In the genomic region with DNA sequence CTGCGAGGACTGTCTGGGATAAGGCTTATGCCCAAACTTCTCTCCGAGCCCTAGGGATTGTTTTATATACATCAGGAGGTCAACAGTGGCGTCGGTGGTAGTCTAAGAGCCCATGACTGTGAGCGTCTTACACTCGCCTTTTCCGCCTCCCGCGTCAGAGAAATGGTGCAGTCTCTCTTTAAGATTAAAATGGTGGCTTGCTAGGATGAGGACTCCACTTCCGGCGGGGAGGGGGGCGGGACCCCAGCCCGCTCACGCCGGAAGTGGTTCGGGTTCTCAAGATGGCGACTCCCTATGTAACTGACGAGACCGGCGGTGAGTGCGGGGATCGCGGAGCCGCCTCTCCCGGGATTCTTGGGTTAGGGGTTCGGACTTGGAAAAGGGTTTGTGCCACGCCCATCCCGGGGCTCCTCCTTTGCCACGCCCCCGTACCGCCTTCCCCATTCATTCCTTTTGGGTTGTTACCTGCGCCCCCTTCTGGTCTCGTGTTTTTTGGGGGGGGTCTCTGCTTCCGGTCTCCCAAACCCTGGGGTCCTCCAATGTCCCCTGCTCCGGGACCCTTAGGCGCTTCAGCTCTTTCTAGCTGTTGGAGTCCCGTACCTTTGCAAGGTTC, we compare ENCODE assay signal across 8 mouse cellular contexts. TPM values are rescaled to one million over a fixed set of nuclear protein-coding genes. Genes with fewer than 3 reads are reported as not detected.
DNase-seq lines count a peak whose midpoint lies in the region; ATAC-seq and TF ChIP-seq lines count a peak whose summit lies in the region.

No protein-coding gene starts in this region.

- DNase-seq in CD4-positive, CD25-positive, alpha-beta regulatory T cell, adult 2 months (ENCODE audit: low read depth, low spot score): peak; percentile 95
- DNase-seq in brain, adult 2 months (ENCODE audit: low read depth, low spot score): peak; percentile 96
- DNase-seq in heart, embryonic 10.5 days (ENCODE audit: low spot score): peak; percentile 96
- DNase-seq in liver, adult 2 months (ENCODE audit: extremely low read depth, low read depth, low spot score): peak; percentile 73

- no peak for TF ChIP-seq CTCF in embryonic fibroblast, embryonic 13.5 days (IDR thresholded peaks at IDR 0.05; ENCODE audit: borderline replicate concordance, insufficient read depth, low read length)
- no peak for TF ChIP-seq CTCF in liver, adult 2 months (IDR thresholded peaks at IDR 0.05; ENCODE audit: low read depth, low read length)

- H3K9ac ChIP-seq in kidney, embryonic 16.5 days (replicated peaks; ENCODE audit: low read length): peak overlapping the region; percentile 91
- peak overlapping the region; percentile 78 for H3K9ac ChIP-seq in liver, adult 2 months (ENCODE audit: low read depth, low read length)
- H3K9ac ChIP-seq in stomach, embryonic 14.5 days (replicated peaks; ENCODE audit: low read depth, low read length): peak overlapping the region; percentile 74

- peak; percentile 85 for ATAC-seq in kidney, embryonic 16.5 days (ENCODE audit: low FRiP score, low TSS enrichment)
- ATAC-seq in stomach, embryonic 14.5 days (ENCODE audit: insufficient number of reproducible peaks, insufficient read depth, low FRiP score, low read depth): peak; percentile 86

- H3K9me3 ChIP-seq in heart, embryonic 10.5 days: no peaks in the 10 kb centered on the region
- H3K9me3 ChIP-seq in kidney, embryonic 16.5 days (ENCODE audit: low read length): no peaks in the 10 kb centered on the region
- no peaks in the 10 kb centered on the region for H3K9me3 ChIP-seq in stomach, embryonic 14.5 days (ENCODE audit: control insufficient read depth, low read depth, low read length)

- peaks cover 25% of the 10 kb centered on the region; the same call in 1 of the 2 replicates for H3K79me2 ChIP-seq in liver, adult 2 months (ENCODE audit: control insufficient read depth, insufficient read depth, low read length)
- H3K79me2 ChIP-seq in myocyte (ENCODE audit: control insufficient read depth, insufficient read depth): peaks cover 49% of the 10 kb centered on the region

- H3K4me2 ChIP-seq in kidney, embryonic 16.5 days (replicated peaks; ENCODE audit: low read depth, low read length): peak overlapping the region; percentile 86
- peak overlapping the region; percentile 82 for H3K4me2 ChIP-seq in myocyte (ENCODE audit: low read depth)
- H3K4me2 ChIP-seq in stomach, embryonic 14.5 days (replicated peaks; ENCODE audit: low read depth, low read length): peak overlapping the region; percentile 70

- H3K27ac ChIP-seq in embryonic fibroblast, embryonic 13.5 days (ENCODE audit: insufficient read depth, low read length): peak overlapping the region; percentile 67
- peak overlapping the region; percentile 98 for H3K27ac ChIP-seq in heart, embryonic 10.5 days
- peak overlapping the region; percentile 99 for H3K27ac ChIP-seq in kidney, embryonic 16.5 days (ENCODE audit: low read length)
- H3K27ac ChIP-seq in liver, adult 2 months (replicated peaks; ENCODE audit: insufficient read depth, low read depth, low read length): peak overlapping the region; percentile 89
- H3K27ac ChIP-seq in stomach, embryonic 14.5 days (ENCODE audit: low read length): peak overlapping the region; percentile 97

- under 1% methylated on average over 37 of the region's 37 CpGs for WGBS in heart, embryonic 10.5 days
- WGBS in kidney, embryonic 16.5 days: 0% methylated on average over 37 of the region's 37 CpGs
- WGBS in liver, adult 2 months: 2% methylated on average over 37 of the region's 37 CpGs
- under 1% methylated on average over 37 of the region's 37 CpGs for WGBS in stomach, embryonic 14.5 days

- peak; percentile 70 for TF ChIP-seq POLR2A in embryonic fibroblast, embryonic 13.5 days (IDR thresholded peaks at IDR 0.05; ENCODE audit: low read depth, low read length)
- 0 out of 2 replicates have a peak, but pooled peaks have one; percentile 26 for TF ChIP-seq POLR2A in liver, adult 2 months (IDR thresholded peaks at IDR 0.05; ENCODE audit: extremely low read depth, insufficient read depth, low read length)
- peak; percentile 35 for TF ChIP-seq POLR2A in myocyte (IDR thresholded peaks at IDR 0.05; ENCODE audit: insufficient read length, low read depth)

- peak overlapping the region; percentile 22 for H3ac ChIP-seq in myocyte (ENCODE audit: control insufficient read depth, insufficient read length)

- peaks cover 9% of the 10 kb centered on the region; the same call in 1 of the 2 replicates for H3K36me3 ChIP-seq in heart, embryonic 10.5 days
- 0 out of 2 replicates have a peak, but pooled peaks cover 2% of the 10 kb centered on the region for H3K36me3 ChIP-seq in kidney, embryonic 16.5 days (ENCODE audit: insufficient read depth, low read length)
- 0 out of 2 replicates have a peak, but pooled peaks cover 2% of the 10 kb centered on the region for H3K36me3 ChIP-seq in liver, adult 2 months (ENCODE audit: control insufficient read depth, insufficient read depth, low read length)
- H3K36me3 ChIP-seq in myocyte (ENCODE audit: control insufficient read depth, insufficient read depth): no peaks in the 10 kb centered on the region
- H3K36me3 ChIP-seq in stomach, embryonic 14.5 days (ENCODE audit: control insufficient read depth, insufficient read depth, low read length): no peaks in the 10 kb centered on the region; the same call in 1 of the 2 replicates

- H3K27me3 ChIP-seq in heart, embryonic 10.5 days (ENCODE audit: insufficient read depth, poor library complexity, severe bottlenecking): peaks cover 10% of the 10 kb centered on the region; the same call in 1 of the 2 replicates
- H3K27me3 ChIP-seq in kidney, embryonic 16.5 days (ENCODE audit: insufficient read depth, low read length): no peaks in the 10 kb centered on the region
- H3K27me3 ChIP-seq in liver, adult 2 months (ENCODE audit: control insufficient read depth, insufficient read depth, low read length): no peaks in the 10 kb centered on the region
- no peaks in the 10 kb centered on the region for H3K27me3 ChIP-seq in myocyte (ENCODE audit: control insufficient read depth, insufficient read depth, insufficient read length)
- no peaks in the 10 kb centered on the region for H3K27me3 ChIP-seq in stomach, embryonic 14.5 days (ENCODE audit: control insufficient read depth, insufficient read depth, low read length)

- no peaks in the 10 kb centered on the region; the same call in 1 of the 2 replicates for H3K4me1 ChIP-seq in embryonic fibroblast, embryonic 13.5 days (ENCODE audit: control insufficient read depth, insufficient read depth, low read length)
- peaks cover 26% of the 10 kb centered on the region for H3K4me1 ChIP-seq in heart, embryonic 10.5 days
- peaks cover 28% of the 10 kb centered on the region for H3K4me1 ChIP-seq in kidney, embryonic 16.5 days (ENCODE audit: insufficient read depth, low read length)
- H3K4me1 ChIP-seq in liver, adult 2 months (ENCODE audit: control insufficient read depth, insufficient read depth, low read length): peaks cover 15% of the 10 kb centered on the region
- H3K4me1 ChIP-seq in stomach, embryonic 14.5 days (ENCODE audit: control insufficient read depth, insufficient read depth, low read length): peaks cover 24% of the 10 kb centered on the region

- peak overlapping the region; percentile 97 for H3K4me3 ChIP-seq in embryonic fibroblast, embryonic 13.5 days (ENCODE audit: insufficient read depth, low read length)
- H3K4me3 ChIP-seq in heart, embryonic 10.5 days: peak overlapping the region; percentile 86
- peak overlapping the region; percentile 74 for H3K4me3 ChIP-seq in kidney, embryonic 16.5 days (ENCODE audit: low read length)
- peak overlapping the region; percentile 70 for H3K4me3 ChIP-seq in liver, adult 2 months (ENCODE audit: insufficient read depth, low read depth, low read length)
- H3K4me3 ChIP-seq in myocyte: peak overlapping the region; percentile 94
- H3K4me3 ChIP-seq in stomach, embryonic 14.5 days (ENCODE audit: low read depth, low read length): peak overlapping the region; percentile 84

RNA-seq across cellular contexts. Expression of gene Pym1, which starts 0.7 kb away (rescaled TPM):
- 29.5 and 38.2 TPM in 2 replicates for polyA plus RNA-seq in embryonic fibroblast, embryonic 13.5 days (2011; ENCODE audit: insufficient read length, low read depth, missing spikeins)
- polyA plus RNA-seq in heart, embryonic 10.5 days (2016; fragmentation: Nextera tagmentation; extraction: Ambion mirVana): 31.8 and 45.4 TPM in 2 replicates
- 40.0 and 40.3 TPM in 2 replicates for polyA plus RNA-seq in kidney, embryonic 16.5 days (2015; fragmentation: Nextera tagmentation; extraction: Ambion mirVana)
- 9.5 and 12.7 TPM in 2 replicates for total RNA-seq in liver, adult 2 months (2014; rRNA removed)
- 15.0 and 15.6 TPM in 2 replicates for polyA plus RNA-seq in liver, adult 2 months (2012; rRNA removed)
- 32.6 TPM for polyA plus RNA-seq in myocyte (2012; fragmentation: generic; extraction: Trizol)
- 37.2 and 38.7 TPM in 2 replicates for polyA plus RNA-seq in stomach, embryonic 14.5 days (2014; fragmentation: Nextera tagmentation; extraction: Ambion mirVana)

RNA-seq across cellular contexts. Expression of gene Dgka, which starts 3.7 kb away (rescaled TPM):
- polyA plus RNA-seq in embryonic fibroblast, embryonic 13.5 days (2011; ENCODE audit: insufficient read length, low read depth, missing spikeins): 14.6 and 19.0 TPM in 2 replicates
- 3.9 and 4.4 TPM in 2 replicates for polyA plus RNA-seq in heart, embryonic 10.5 days (2016; fragmentation: Nextera tagmentation; extraction: Ambion mirVana)
- 6.8 and 7.8 TPM in 2 replicates for polyA plus RNA-seq in kidney, embryonic 16.5 days (2015; fragmentation: Nextera tagmentation; extraction: Ambion mirVana)
- 4.1 and 6.5 TPM in 2 replicates for total RNA-seq in liver, adult 2 months (2014; rRNA removed)
- 7.1 and 7.2 TPM in 2 replicates for polyA plus RNA-seq in liver, adult 2 months (2012; rRNA removed)
- polyA plus RNA-seq in myocyte (2012; fragmentation: generic; extraction: Trizol): 13.2 TPM
- 17.5 and 17.9 TPM in 2 replicates for polyA plus RNA-seq in stomach, embryonic 14.5 days (2014; fragmentation: Nextera tagmentation; extraction: Ambion mirVana)

RNA-seq across cellular contexts. Expression of gene Mmp19, which starts 42.4 kb away (rescaled TPM):
- 43.6 and 54.0 TPM in 2 replicates for polyA plus RNA-seq in embryonic fibroblast, embryonic 13.5 days (2011; ENCODE audit: insufficient read length, low read depth, missing spikeins)
- polyA plus RNA-seq in heart, embryonic 10.5 days (2016; fragmentation: Nextera tagmentation; extraction: Ambion mirVana): 0.28 and 1.7 TPM in 2 replicates
- polyA plus RNA-seq in kidney, embryonic 16.5 days (2015; fragmentation: Nextera tagmentation; extraction: Ambion mirVana): 0.89 and 0.98 TPM in 2 replicates
- total RNA-seq in liver, adult 2 months (2014; rRNA removed): 74.3 and 79.8 TPM in 2 replicates
- polyA plus RNA-seq in liver, adult 2 months (2012; rRNA removed): 48.4 and 67.5 TPM in 2 replicates
- 12.1 TPM for polyA plus RNA-seq in myocyte (2012; fragmentation: generic; extraction: Trizol)
- polyA plus RNA-seq in stomach, embryonic 14.5 days (2014; fragmentation: Nextera tagmentation; extraction: Ambion mirVana): 0.78 and 1.2 TPM in 2 replicates

RNA-seq across cellular contexts. Expression of gene Cdk2, which starts 43.5 kb away (rescaled TPM):
- 49.3 and 66.6 TPM in 2 replicates for polyA plus RNA-seq in embryonic fibroblast, embryonic 13.5 days (2011; ENCODE audit: insufficient read length, low read depth, missing spikeins)
- polyA plus RNA-seq in heart, embryonic 10.5 days (2016; fragmentation: Nextera tagmentation; extraction: Ambion mirVana): 106 and 110 TPM in 2 replicates
- polyA plus RNA-seq in kidney, embryonic 16.5 days (2015; fragmentation: Nextera tagmentation; extraction: Ambion mirVana): 100 and 105 TPM in 2 replicates
- 4.7 and 7.6 TPM in 2 replicates for total RNA-seq in liver, adult 2 months (2014; rRNA removed)
- polyA plus RNA-seq in liver, adult 2 months (2012; rRNA removed): 7.0 and 8.3 TPM in 2 replicates
- polyA plus RNA-seq in myocyte (2012; fragmentation: generic; extraction: Trizol): 39.9 TPM
- polyA plus RNA-seq in stomach, embryonic 14.5 days (2014; fragmentation: Nextera tagmentation; extraction: Ambion mirVana): 90.3 and 92.1 TPM in 2 replicates

RNA-seq across cellular contexts. Expression of gene Pmel, which starts 44.4 kb away (rescaled TPM):
- polyA plus RNA-seq in embryonic fibroblast, embryonic 13.5 days (2011; ENCODE audit: insufficient read length, low read depth, missing spikeins): 0.68 and 0.87 TPM in 2 replicates
- polyA plus RNA-seq in heart, embryonic 10.5 days (2016; fragmentation: Nextera tagmentation; extraction: Ambion mirVana): 0.75 and 0.89 TPM in 2 replicates
- 1.5 and 1.7 TPM in 2 replicates for polyA plus RNA-seq in kidney, embryonic 16.5 days (2015; fragmentation: Nextera tagmentation; extraction: Ambion mirVana)
- total RNA-seq in liver, adult 2 months (2014; rRNA removed): 0.09 and 0.40 TPM in 2 replicates
- 0.72 and 0.83 TPM in 2 replicates for polyA plus RNA-seq in liver, adult 2 months (2012; rRNA removed)
- 0.17 TPM for polyA plus RNA-seq in myocyte (2012; fragmentation: generic; extraction: Trizol)
- polyA plus RNA-seq in stomach, embryonic 14.5 days (2014; fragmentation: Nextera tagmentation; extraction: Ambion mirVana): 1.7 and 2.3 TPM in 2 replicates

Comparison
In these comparisons a context has a peak if more than half of its experiments do, and no peak if none do; other contexts are left out.
1. Peak in every context shown above with its lines: DNase-seq, ATAC-seq, H3K4me3 ChIP-seq and H3K27ac ChIP-seq.